7 mouse cellular contexts compared by ENCODE assay signal in genomic region chr2:92987901-92988631, GRCm38 (mm10). TPM values are rescaled to one million over a fixed set of nuclear protein-coding genes. Genes with fewer than 3 reads are reported as not detected.
DNase-seq lines count a peak whose midpoint lies in the region; ATAC-seq lines count a peak whose summit lies in the region.

No protein-coding gene starts in this region.

- intact Hi-C loops in left cerebral cortex, postnatal 14 days (cut with DNase I) = no loop called here

- WGBS in hindbrain, embryonic 15.5 days = 11% methylated on average over 19 of the region's 19 CpGs

- DNase-seq in adrenal gland, adult 8-10 months = peak; percentile 69
- peak; percentile 65 to 74 for DNase-seq in cerebellum, postnatal 25 days
- DNase-seq in gastrocnemius, adult 8-10 months (ENCODE audit: low spot score in 2 of 2) = peak; percentile 24 to 50
- peak; percentile 70 to 82 for DNase-seq in left cerebral cortex, postnatal 14 days (ENCODE audit: low spot score in 2 of 2)
- peak; percentile 45 for DNase-seq in skeletal muscle tissue, adult 2 months (ENCODE audit: low read depth, low spot score)

- peak overlapping the region; percentile 50; the same call in 1 of the 2 replicates for H3K27ac ChIP-seq in hindbrain, embryonic 15.5 days (replicated peaks)

- H3K4me3 ChIP-seq in hindbrain, embryonic 15.5 days = no peak overlapping the region
- H3K4me3 ChIP-seq in megakaryocyte, embryonic 14.5 days (replicated peaks) = peak overlapping the region; percentile 90

- peaks cover 18% of the 10 kb centered on the region for H3K4me1 ChIP-seq in hindbrain, embryonic 15.5 days (replicated peaks)
- H3K4me1 ChIP-seq in megakaryocyte, embryonic 14.5 days = peaks cover 96% of the 10 kb centered on the region

- no peak overlapping the region for H3K9ac ChIP-seq in hindbrain, embryonic 15.5 days

- H3K27me3 ChIP-seq in hindbrain, embryonic 15.5 days = no peaks in the 10 kb centered on the region
- H3K27me3 ChIP-seq in megakaryocyte, embryonic 14.5 days (replicated peaks) = no peaks in the 10 kb centered on the region

- H3K36me3 ChIP-seq in hindbrain, embryonic 15.5 days = 0 out of 2 replicates have a peak, but pooled peaks cover 2% of the 10 kb centered on the region
- H3K36me3 ChIP-seq in megakaryocyte, embryonic 14.5 days (replicated peaks; ENCODE audit: low read length) = peaks cover 90% of the 10 kb centered on the region

- no peaks in the 10 kb centered on the region for H3K9me3 ChIP-seq in hindbrain, embryonic 15.5 days
- H3K9me3 ChIP-seq in megakaryocyte, embryonic 14.5 days = peaks cover 9% of the 10 kb centered on the region; the same call in 1 of the 2 replicates

- peak; percentile 88 for ATAC-seq in hindbrain, embryonic 15.5 days (ENCODE audit: low FRiP score, low read depth)

- H3K4me2 ChIP-seq in hindbrain, embryonic 15.5 days = peak overlapping the region; percentile 9; the same call in 1 of the 2 replicates

RNA-seq across cellular contexts. Expression of gene Prdm11, which starts 57.9 kb away (rescaled TPM):
- total RNA-seq in adrenal gland, adult 8-10 months (2022) = 10 to 100 TPM; 49.7 to 97.8 (median 69.9) TPM
- total RNA-seq in gastrocnemius, adult 8-10 months (2022) = under 1 TPM; 0.27 to 0.97 (median 0.53) TPM
- 3.7 and 4.1 TPM in 2 replicates for polyA plus RNA-seq in hindbrain, embryonic 15.5 days (2015; fragmentation: Nextera tagmentation; extraction: Ambion mirVana)
- 10 to 100 TPM; 26.7 to 29.3 TPM for total RNA-seq in left cerebral cortex, postnatal 14 days (2021)
- polyA plus RNA-seq in megakaryocyte, embryonic 14.5 days (2012; ENCODE audit: insufficient read depth, low replicate concordance) = 17.7 and 18.2 TPM in 2 replicates

Comparison
In these comparisons a context has a peak if more than half of its experiments do, and no peak if none do; other contexts are left out.
1. RNA of gene Prdm11, which starts 57.9 kb away (total RNA-seq): 49.7 to 97.8 TPM in adrenal gland, adult 8-10 months and 26.7 to 29.3 TPM in left cerebral cortex, postnatal 14 days; 0.27 to 0.97 TPM in gastrocnemius, adult 8-10 months; every median in the first group is over 10 times any median in the second.
2. Peak in every context shown above with its lines, with median percentiles within 50 percentile points of each other: DNase-seq.